Mouse (Mus musculus) adipocyte (in vitro differentiated cells): ENCODE measurements around the gene Tmem179.

Source experiments
- DNase-seq: peaks from one replicate; pipeline ENCODE4 v3.0.0-alpha.2; 2016; ENCODE audit warnings: low spot score

The Tmem179 gene

GRCm38 (mm10) chr12:112538356-112538755 lies 21.8 kb upstream of the Tmem179 start:
- DNase-seq: no peak

GRCm38 (mm10) chr12:112537233-112537632 lies 20.7 kb upstream of the Tmem179 start:
- DNase-seq: no peak

- no peak for DNase-seq
Observed at GRCm38 (mm10) chr12:112533758-112534157, 17.2 kb upstream of the Tmem179 start.

GRCm38 (mm10) chr12:112518105-112518504 lies 1.6 kb upstream of the Tmem179 start:
- peak; percentile 33 for DNase-seq

GRCm38 (mm10) chr12:112514897-112515296 lies 1.6 kb downstream of the Tmem179 start:
- no peak for DNase-seq

- DNase-seq: no peak
Observed at GRCm38 (mm10) chr12:112510733-112511372, 5.7 kb downstream of the Tmem179 start.

GRCm38 (mm10) chr12:112510365-112510732 lies 6.2 kb downstream of the Tmem179 start:
- DNase-seq: peak; percentile 51

- peak; percentile 26 for DNase-seq
Observed at GRCm38 (mm10) chr12:112507984-112508383, 8.6 kb downstream of the Tmem179 start.

- no peak for DNase-seq
Observed at GRCm38 (mm10) chr12:112507264-112507663, 9.3 kb downstream of the Tmem179 start.

- no peak for DNase-seq
Observed at GRCm38 (mm10) chr12:112506267-112506666, 10.3 kb downstream of the Tmem179 start.

GRCm38 (mm10) chr12:112503003-112503771 lies 13.4 kb downstream of the Tmem179 start:
- DNase-seq: peak; percentile 63

- no peak for DNase-seq
Observed at GRCm38 (mm10) chr12:112498683-112499082, 17.9 kb downstream of the Tmem179 start.

- DNase-seq: no peak
Observed at GRCm38 (mm10) chr12:112497731-112498130, 18.8 kb downstream of the Tmem179 start.

- DNase-seq: peak; percentile 87
Observed at GRCm38 (mm10) chr12:112496136-112496535, 20.4 kb downstream of the Tmem179 start.

- peak; percentile 64 for DNase-seq
Observed at GRCm38 (mm10) chr12:112490444-112490939, 26.1 kb downstream of the Tmem179 start.

GRCm38 (mm10) chr12:112489535-112489934 lies 27.0 kb downstream of the Tmem179 start:
- DNase-seq: no peak

- peak; percentile 95 for DNase-seq
Observed at GRCm38 (mm10) chr12:112489134-112489533, 27.4 kb downstream of the Tmem179 start, which contains the start of gene A530016L24Rik. Gene A530016L24Rik (plus strand): TSS chr12:112489448.

GRCm38 (mm10) chr12:112473777-112474176 lies 42.8 kb downstream of the Tmem179 start:
- DNase-seq: peak; percentile 88

GRCm38 (mm10) chr12:112470216-112470615 lies 46.3 kb downstream of the Tmem179 start:
- no peak for DNase-seq

- no peak for DNase-seq
Observed at GRCm38 (mm10) chr12:112469393-112469792, 47.2 kb downstream of the Tmem179 start.

- DNase-seq: no peak
Observed at GRCm38 (mm10) chr12:112467387-112467786, 49.2 kb downstream of the Tmem179 start.

- no peak for DNase-seq
Observed at GRCm38 (mm10) chr12:112465928-112466327, 50.6 kb downstream of the Tmem179 start.

- no peak for DNase-seq
Observed at GRCm38 (mm10) chr12:112464516-112464915, 52.0 kb downstream of the Tmem179 start.
